Mouse (Mus musculus): ENCODE measurements around the gene Ccdc42.

Gene Ccdc42

DNA sequence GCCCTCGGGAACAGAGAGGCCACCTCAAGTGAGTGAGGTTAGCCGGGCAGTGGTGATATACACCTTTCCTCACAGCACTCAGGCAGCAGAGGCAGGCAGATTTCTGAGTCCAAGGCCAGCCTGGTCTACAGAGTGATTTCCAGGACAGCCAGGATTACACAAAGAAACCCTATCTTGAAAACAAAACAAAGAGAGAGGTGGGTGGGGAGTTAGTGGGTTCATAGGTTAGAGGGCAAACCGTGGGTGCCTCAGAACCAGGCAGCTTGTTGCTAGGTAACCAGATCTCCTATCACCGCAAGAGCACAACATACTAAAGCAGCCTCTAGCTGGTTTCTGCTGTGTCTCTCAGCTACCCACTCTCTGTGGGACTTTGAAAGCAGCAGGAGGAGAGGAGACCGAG lies at the start of gene Ccdc42:
Ccdc42 (plus strand) TSS at position 301 of the 400 bp plus-strand sequence.
- no peak for DNase-seq (ENCODE audit: low spot score in 2 of 2)

DNA sequence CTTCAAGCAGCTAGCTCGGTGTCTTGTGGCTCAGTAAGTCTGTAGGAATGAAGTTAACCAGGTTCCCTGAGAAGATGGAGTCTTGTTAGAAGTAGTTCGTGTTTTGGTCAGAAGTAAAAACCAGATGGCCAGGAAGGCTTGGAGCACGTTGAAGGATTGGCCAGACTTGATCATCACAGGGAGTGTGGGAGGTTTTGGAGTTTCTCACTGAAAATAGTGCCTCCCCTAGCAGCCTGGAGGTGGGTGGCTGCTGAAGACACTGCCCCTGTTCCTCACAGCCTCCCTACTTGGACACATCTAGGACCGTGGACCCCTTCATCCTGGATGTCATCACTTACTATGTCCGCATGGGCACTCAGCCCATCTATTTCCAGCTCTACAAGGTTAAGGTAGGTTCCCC lies 47.2 kb upstream of the Ccdc42 start:
- peak in 1 of 2 experiments; percentile 59 for DNase-seq (ENCODE audit: low spot score in 2 of 2)

- DNase-seq (ENCODE audit: low spot score in 2 of 2), result no peak
Measured at GRCm38 (mm10) chr11:68544554-68544953, 42.3 kb upstream of the Ccdc42 start.

- no peak for DNase-seq (ENCODE audit: low spot score in 2 of 2)
Measured at GRCm38 (mm10) chr11:68545172-68545571, 41.6 kb upstream of the Ccdc42 start.

- no peak for DNase-seq (ENCODE audit: low spot score in 2 of 2)
Measured at GRCm38 (mm10) chr11:68545682-68546222, 41.1 kb upstream of the Ccdc42 start.

- no peak for DNase-seq (ENCODE audit: low spot score in 2 of 2)
Measured at GRCm38 (mm10) chr11:68547484-68547883, 39.3 kb upstream of the Ccdc42 start.

GRCm38 (mm10) chr11:68549597-68549996 lies 37.2 kb upstream of the Ccdc42 start:
- no peak for DNase-seq (ENCODE audit: low spot score in 2 of 2)

DNA sequence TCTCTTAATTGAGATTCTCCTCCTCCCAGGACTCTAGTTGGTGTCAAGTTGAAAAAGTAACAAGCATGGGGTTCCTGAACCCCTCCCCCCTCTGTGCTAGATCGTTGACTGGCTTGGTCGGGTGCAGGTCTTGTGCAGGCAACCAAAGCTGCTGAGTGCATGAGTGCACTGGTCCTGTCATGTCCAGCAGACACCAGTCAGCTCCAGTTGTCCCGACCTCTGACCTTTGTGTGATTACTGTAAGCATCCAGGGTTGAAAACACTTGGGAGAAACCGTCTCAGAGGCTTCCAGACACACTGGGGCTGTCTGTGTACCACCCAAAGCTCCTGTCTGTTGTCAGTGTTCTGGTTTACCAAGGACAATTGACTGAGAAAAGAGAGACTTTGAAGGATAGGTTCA lies 36.5 kb upstream of the Ccdc42 start:
- DNase-seq (ENCODE audit: low spot score in 2 of 2), result no peak

DNA sequence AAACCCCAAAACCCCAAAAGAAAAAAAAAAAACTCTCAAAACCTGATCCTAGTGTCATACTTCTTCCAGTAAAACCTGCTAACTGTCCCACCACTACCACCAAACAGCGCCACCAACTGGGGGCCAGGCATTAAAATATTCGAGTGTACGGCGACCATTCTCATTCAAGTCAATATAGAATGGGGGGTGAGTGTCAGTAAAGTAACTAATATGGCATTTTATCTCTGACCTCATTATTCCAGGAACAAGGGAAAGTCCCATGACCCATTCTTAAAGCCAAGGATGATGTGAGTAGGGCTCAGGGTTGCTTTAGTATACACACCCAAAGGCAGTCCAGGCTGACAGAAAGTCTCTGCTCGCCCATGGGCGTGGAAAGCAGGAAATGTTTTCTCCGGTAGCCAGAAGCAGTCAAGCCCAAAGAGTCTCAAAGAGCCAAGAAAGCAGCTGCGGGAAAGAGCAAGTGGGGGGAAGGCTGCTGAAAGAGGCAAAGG lies 32.8 kb upstream of the Ccdc42 start:
- DNase-seq (ENCODE audit: low spot score in 2 of 2), result no peak

DNA sequence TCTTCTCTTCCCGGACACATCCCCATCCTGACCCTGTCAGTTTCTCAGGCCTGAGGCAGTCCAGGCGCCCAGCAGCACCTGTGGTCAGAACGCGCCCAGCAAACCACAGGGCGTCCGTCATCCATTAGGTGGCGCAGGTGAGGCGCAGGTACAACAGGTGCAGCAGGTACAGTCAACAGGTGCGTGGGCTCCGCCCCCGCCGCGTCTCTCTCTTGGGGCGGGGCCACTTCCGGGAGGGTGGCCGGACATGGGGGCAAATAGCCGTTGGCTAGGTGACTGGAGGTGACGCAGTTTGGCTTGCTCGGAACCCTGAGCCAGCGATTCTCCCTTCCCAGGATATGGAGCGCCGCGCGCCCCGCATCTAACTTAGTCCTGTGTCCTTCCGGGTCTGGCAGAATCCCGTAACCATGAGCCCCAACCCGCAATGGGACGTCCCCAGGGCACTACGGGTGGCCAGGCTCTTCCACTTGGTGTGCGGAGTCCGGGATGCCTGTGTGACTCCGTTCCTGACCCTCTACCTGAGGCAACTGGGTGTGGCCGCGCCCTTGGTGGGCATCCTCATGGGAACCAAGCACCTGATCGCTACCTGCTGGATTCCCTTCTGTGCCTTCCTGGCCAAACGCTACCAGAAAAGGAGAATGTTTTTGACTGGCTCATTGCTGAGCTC lies 30.8 kb upstream of the Ccdc42 start, which contains the start of gene Mfsd6l:
Mfsd6l (plus strand) TSS at position 269 of the 667 bp plus-strand sequence.
- DNase-seq (ENCODE audit: low spot score in 2 of 2), result no peak

GRCm38 (mm10) chr11:68559546-68559945 lies 27.3 kb upstream of the Ccdc42 start:
- no peak for DNase-seq (ENCODE audit: low spot score in 2 of 2)

- DNase-seq (ENCODE audit: low spot score in 2 of 2), result no peak
Measured at GRCm38 (mm10) chr11:68561957-68562950, 24.6 kb upstream of the Ccdc42 start.

- no peak for DNase-seq (ENCODE audit: low spot score in 2 of 2)
Measured at GRCm38 (mm10) chr11:68564356-68565031, 22.3 kb upstream of the Ccdc42 start.

GRCm38 (mm10) chr11:68565032-68565429 lies 21.8 kb upstream of the Ccdc42 start:
- DNase-seq (ENCODE audit: low spot score in 2 of 2), result no peak

- peak; percentile 72 to 73 for DNase-seq (ENCODE audit: low spot score in 2 of 2)
Measured at GRCm38 (mm10) chr11:68566447-68567059, 20.3 kb upstream of the Ccdc42 start.

DNA sequence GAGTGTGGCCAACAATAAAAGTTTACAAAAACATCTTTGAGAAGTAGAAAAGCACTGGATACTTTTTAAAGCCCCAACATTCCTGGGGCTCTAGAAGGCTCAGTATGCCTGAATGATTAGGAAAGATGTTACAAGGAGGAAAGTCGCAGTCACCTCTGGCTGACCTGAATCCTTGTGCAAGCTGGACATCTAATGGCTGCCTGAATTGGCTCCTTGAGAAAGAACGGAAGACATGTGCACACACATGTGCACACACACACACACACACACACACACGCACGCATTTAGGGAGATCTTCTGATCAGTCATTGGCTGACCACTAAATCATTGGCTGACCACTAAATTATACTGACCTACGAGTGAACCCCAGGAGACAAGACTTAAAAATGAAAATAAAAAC lies 16.0 kb upstream of the Ccdc42 start:
- DNase-seq (ENCODE audit: low spot score in 2 of 2), result no peak

DNA sequence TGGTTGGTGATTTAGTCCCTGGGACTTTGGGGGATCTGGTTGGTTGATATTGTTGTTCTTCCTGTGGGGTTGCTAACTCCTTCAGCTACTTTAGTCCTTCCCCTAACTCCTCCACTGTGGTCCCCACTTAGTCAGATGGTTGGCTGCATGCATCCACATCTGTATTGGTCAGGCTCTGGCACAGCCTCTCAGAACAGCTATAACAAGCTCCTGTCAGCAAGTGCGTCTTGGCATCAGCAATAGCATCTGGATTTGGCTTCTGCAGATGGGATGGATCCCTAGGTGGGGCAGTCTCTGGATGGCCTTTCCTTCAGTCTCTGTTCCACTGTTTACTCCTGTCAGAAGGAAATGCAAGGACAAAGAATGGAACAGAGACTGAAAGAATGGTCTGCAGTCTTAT lies 9.7 kb upstream of the Ccdc42 start:
- no peak for DNase-seq (ENCODE audit: low spot score in 2 of 2)

DNA sequence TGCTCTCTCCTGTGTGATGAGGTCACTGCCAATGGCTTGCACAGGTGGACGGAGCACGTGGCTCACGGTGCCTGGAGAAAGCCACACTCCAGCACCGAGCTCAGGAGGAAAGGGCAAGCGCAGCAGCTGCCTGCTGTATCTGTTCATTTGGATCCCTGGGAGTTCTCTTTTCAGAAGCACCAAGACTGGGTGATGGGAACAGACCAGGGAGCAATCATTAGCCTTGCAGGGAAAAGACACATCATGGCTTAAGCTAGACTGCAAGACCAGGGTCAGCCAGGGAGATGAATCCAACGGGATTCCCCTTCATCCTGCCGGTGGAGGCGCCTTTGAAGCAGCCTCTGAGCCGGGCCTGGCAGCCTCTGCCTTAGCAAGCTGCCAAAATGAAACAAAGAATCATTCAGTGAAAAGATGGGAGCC lies 7.3 kb upstream of the Ccdc42 start:
- peak; percentile 26 to 33 for DNase-seq (ENCODE audit: low spot score in 2 of 2)

DNA sequence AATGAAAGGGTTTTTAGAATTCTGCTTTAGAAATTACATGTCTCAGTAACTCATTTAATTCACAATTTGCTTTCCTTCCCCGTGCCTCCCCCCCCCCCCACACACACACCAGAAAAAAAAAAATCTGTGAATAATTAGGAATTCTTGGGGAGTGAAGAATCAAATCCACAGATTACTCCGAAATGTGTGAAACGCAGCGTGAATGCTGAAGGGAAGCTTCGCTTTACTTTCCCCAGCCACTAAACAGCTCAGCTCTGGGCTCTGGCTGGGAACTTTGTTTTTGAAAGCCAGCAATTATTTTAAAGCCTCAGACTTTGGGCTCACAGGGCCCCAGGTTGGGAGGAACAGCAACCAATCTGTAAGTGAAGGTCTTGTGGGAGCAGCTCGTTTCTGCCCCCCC lies 6.3 kb upstream of the Ccdc42 start:
- DNase-seq (ENCODE audit: low spot score in 2 of 2), result no peak

DNA sequence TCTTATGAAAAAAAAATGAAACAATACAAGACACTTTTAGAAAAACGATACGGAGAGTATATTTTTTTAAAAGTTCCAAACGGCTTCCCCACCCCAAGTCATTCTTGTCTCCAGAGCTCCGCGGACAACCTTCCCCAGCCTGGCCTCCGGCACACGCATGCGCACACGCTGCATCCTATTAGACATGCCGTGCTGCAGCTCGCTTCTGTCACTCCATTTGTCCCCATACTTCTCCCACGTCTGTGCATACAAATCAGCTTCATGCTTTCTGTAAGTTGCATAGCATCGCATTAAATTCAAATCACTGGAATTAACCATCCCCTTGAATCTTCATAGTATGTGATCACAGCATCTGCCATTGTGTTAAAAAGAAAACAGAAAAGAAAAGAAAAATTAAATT lies 3.6 kb upstream of the Ccdc42 start:
- peak; percentile 25 to 62 for DNase-seq (ENCODE audit: low spot score in 2 of 2)

- DNase-seq (ENCODE audit: low spot score in 2 of 2), result no peak
Measured at GRCm38 (mm10) chr11:68583906-68584480, 2.8 kb upstream of the Ccdc42 start.

Measured in right cerebral cortex, postnatal 36 days (tissue).